Mouse (Mus musculus): Measurements from ENCODE around the gene Dyrk1a. TPM values are rescaled to one million over a fixed set of nuclear protein-coding genes. Genes with fewer than 3 reads are reported as not detected.

Gene Dyrk1a
- polyA plus RNA-seq, 1 experiment = 20.7 TPM

DNA sequence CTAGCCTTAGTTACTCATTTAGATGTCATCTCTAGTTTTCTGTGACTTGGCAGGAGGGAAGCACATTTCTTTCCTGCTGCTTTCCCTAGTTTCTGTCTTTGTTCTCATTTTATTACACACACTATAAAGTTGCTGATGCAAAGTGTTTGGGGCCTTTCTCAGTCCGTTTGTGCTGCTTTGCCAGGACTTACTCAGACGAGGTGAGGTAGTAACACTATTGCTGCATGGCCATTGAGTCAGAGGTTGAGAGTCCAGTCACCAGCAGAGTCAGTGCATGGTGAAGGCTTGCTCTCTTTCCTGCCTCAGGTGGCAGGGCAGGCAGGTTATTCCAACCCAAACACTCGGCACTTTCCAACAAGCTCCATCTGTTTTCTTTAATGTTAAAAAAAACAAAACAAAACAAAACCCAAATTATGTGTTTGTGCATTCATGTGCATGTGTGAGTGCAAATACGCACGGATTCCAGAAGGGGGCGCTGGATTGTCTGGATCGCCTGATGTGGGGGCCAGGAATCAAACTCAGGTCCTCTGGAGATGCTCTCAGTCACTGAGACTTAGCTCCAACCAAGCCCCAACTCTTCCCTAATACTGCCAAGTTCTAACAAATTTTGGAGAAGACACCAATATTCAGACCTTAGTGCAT, 16.7 kb downstream of the Dyrk1a start:
- Histone ChIP-seq H3K4me3 (no peak overlapping the region), H3K27me3 (ENCODE audit: control insufficient read depth, insufficient read depth, insufficient read length) (no peaks in the 10 kb centered on the region), H3ac (ENCODE audit: control insufficient read depth, insufficient read length) (no peak overlapping the region), H3K79me2 (ENCODE audit: control insufficient read depth, insufficient read depth) (peaks cover 100% of the 10 kb centered on the region), H3K4me2 (ENCODE audit: low read depth) (no peak overlapping the region), H3K36me3 (ENCODE audit: control insufficient read depth, insufficient read depth) (no peaks in the 10 kb centered on the region)
- TF ChIP-seq CEBPB (IDR thresholded peaks at IDR 0.05; ENCODE audit: insufficient read depth, poor library complexity, severe bottlenecking) (no peak), MYOG (IDR thresholded peaks at IDR 0.05; ENCODE audit: control insufficient read depth in 1 of 3, insufficient read depth in 1 of 3, insufficient read length in 2 of 3, low read depth in 2 of 3) (no peak), REST (IDR thresholded peaks at IDR 0.05; ENCODE audit: insufficient read depth, insufficient read length) (no peak), POLR2AphosphoS2 (IDR thresholded peaks at IDR 0.05; ENCODE audit: insufficient read length, low read depth) (no peak), MYOD1 (IDR thresholded peaks at IDR 0.05; ENCODE audit: control insufficient read depth in 1 of 3, insufficient read length in 2 of 3, low read depth in 2 of 3) (no peak), E2F4 (IDR thresholded peaks at IDR 0.05; ENCODE audit: insufficient read depth) (no peak), TCF12 (IDR thresholded peaks at IDR 0.05; ENCODE audit: insufficient read depth, poor library complexity, severe bottlenecking) (no peak), SRF (IDR thresholded peaks at IDR 0.05; ENCODE audit: control insufficient read depth, insufficient read length, low read depth) (no peak), MAX (IDR thresholded peaks at IDR 0.05; ENCODE audit: low read depth) (no peak), TCF3 (IDR thresholded peaks at IDR 0.05; ENCODE audit: insufficient read length, low read depth) (no peak)

DNA sequence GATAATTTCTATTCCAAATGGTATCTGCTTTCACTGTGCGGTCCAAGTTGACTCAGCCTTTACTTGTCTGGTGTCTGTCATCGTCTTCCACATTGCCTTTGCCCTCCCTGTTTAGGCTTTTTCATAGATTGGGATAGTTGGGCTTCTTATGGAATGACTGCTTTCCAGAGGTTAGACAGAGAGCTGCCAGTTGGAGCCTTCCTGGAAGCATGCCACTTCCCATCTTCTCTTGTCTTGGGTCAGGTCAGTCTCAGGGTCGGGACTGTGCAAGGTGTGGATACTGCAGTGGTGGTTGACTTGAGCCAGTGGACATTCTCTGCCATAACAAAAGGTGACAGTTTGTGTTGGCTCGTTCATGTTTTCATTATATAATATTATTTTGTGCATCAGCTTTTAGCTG, 17.7 kb downstream of the Dyrk1a start:
- H3K36me3 ChIP-seq (ENCODE audit: control insufficient read depth, insufficient read depth) = no peaks in the 10 kb centered on the region
- H3ac ChIP-seq (ENCODE audit: control insufficient read depth, insufficient read length) = no peak overlapping the region
- no peaks in the 10 kb centered on the region for H3K27me3 ChIP-seq (ENCODE audit: control insufficient read depth, insufficient read depth, insufficient read length)
- TF ChIP-seq REST (IDR thresholded peaks at IDR 0.05; ENCODE audit: insufficient read depth, insufficient read length) = no peak
- TF ChIP-seq MAX (IDR thresholded peaks at IDR 0.05; ENCODE audit: low read depth) = no peak
- TF ChIP-seq TCF3 (IDR thresholded peaks at IDR 0.05; ENCODE audit: insufficient read length, low read depth) = no peak
- no peak for TF ChIP-seq USF1 (IDR thresholded peaks at IDR 0.05; ENCODE audit: low read depth)
- TF ChIP-seq MYOG (IDR thresholded peaks at IDR 0.05; ENCODE audit: control insufficient read depth in 1 of 3, insufficient read depth in 1 of 3, insufficient read length in 2 of 3, low read depth in 2 of 3) = no peak
- TF ChIP-seq POLR2A (IDR thresholded peaks at IDR 0.05; ENCODE audit: insufficient read length, low read depth) = no peak
- no peak for TF ChIP-seq SRF (IDR thresholded peaks at IDR 0.05; ENCODE audit: control insufficient read depth, insufficient read length, low read depth)
- TF ChIP-seq E2F4 (IDR thresholded peaks at IDR 0.05; ENCODE audit: insufficient read depth) = no peak
- TF ChIP-seq MYOD1 (IDR thresholded peaks at IDR 0.05; ENCODE audit: control insufficient read depth in 1 of 3, insufficient read length in 2 of 3, low read depth in 2 of 3) = no peak
- TF ChIP-seq CEBPB (IDR thresholded peaks at IDR 0.05; ENCODE audit: insufficient read depth, poor library complexity, severe bottlenecking) = no peak
- TF ChIP-seq TCF12 (IDR thresholded peaks at IDR 0.05; ENCODE audit: insufficient read depth, poor library complexity, severe bottlenecking) = no peak
- no peak for TF ChIP-seq POLR2AphosphoS2 (IDR thresholded peaks at IDR 0.05; ENCODE audit: insufficient read length, low read depth)
- no peak overlapping the region for H3K4me2 ChIP-seq (ENCODE audit: low read depth)
- H3K79me2 ChIP-seq (ENCODE audit: control insufficient read depth, insufficient read depth) = peaks cover 100% of the 10 kb centered on the region
- no peak overlapping the region for H3K4me3 ChIP-seq

GRCm38 (mm10) chr16:94588171-94588570, 18.4 kb downstream of the Dyrk1a start:
- H3K79me2 ChIP-seq (ENCODE audit: control insufficient read depth, insufficient read depth) = peaks cover 100% of the 10 kb centered on the region
- TF ChIP-seq MAX (IDR thresholded peaks at IDR 0.05; ENCODE audit: low read depth) = no peak
- no peak for TF ChIP-seq E2F4 (IDR thresholded peaks at IDR 0.05; ENCODE audit: insufficient read depth)
- no peak for TF ChIP-seq USF1 (IDR thresholded peaks at IDR 0.05; ENCODE audit: low read depth)
- no peak for TF ChIP-seq CEBPB (IDR thresholded peaks at IDR 0.05; ENCODE audit: insufficient read depth, poor library complexity, severe bottlenecking)
- peak; percentile 10 for TF ChIP-seq POLR2AphosphoS2 (IDR thresholded peaks at IDR 0.05; ENCODE audit: insufficient read length, low read depth)
- peak in 1 of 3 experiments; percentile 37 for TF ChIP-seq MYOD1 (IDR thresholded peaks at IDR 0.05; ENCODE audit: control insufficient read depth in 1 of 3, insufficient read length in 2 of 3, low read depth in 2 of 3)
- no peak for TF ChIP-seq TCF12 (IDR thresholded peaks at IDR 0.05; ENCODE audit: insufficient read depth, poor library complexity, severe bottlenecking)
- H3K36me3 ChIP-seq (ENCODE audit: control insufficient read depth, insufficient read depth) = no peaks in the 10 kb centered on the region
- H3K4me3 ChIP-seq = no peak overlapping the region
- H3K27me3 ChIP-seq (ENCODE audit: control insufficient read depth, insufficient read depth, insufficient read length) = no peaks in the 10 kb centered on the region
- no peak overlapping the region for H3K4me2 ChIP-seq (ENCODE audit: low read depth)
- no peak overlapping the region for H3ac ChIP-seq (ENCODE audit: control insufficient read depth, insufficient read length)

DNA sequence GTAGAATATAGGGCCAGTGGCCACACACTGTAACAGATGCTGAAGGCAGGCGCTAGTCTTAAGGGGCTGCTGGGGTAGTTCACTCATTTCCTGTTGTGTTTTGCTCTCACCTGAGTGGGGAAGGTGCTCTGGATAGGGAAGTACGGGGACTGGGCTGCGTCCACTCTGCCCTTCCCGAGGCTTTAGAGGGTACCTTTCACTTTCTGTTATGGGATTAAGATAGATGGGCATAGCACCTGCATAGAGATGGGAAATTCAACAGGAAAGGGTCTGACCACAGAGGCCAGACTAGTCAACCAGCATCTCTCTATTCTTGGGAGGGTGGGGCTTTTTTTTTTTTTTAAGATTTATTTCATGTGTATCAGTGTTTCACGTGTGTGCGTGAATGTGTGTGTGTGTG, 19.2 kb downstream of the Dyrk1a start:
- H3K4me3 ChIP-seq = no peak overlapping the region
- H3K36me3 ChIP-seq (ENCODE audit: control insufficient read depth, insufficient read depth) = no peaks in the 10 kb centered on the region
- H3K79me2 ChIP-seq (ENCODE audit: control insufficient read depth, insufficient read depth) = peaks cover 100% of the 10 kb centered on the region
- H3ac ChIP-seq (ENCODE audit: control insufficient read depth, insufficient read length) = no peak overlapping the region
- H3K4me2 ChIP-seq (ENCODE audit: low read depth) = no peak overlapping the region
- no peaks in the 10 kb centered on the region for H3K27me3 ChIP-seq (ENCODE audit: control insufficient read depth, insufficient read depth, insufficient read length)
- no peak for TF ChIP-seq E2F4 (IDR thresholded peaks at IDR 0.05; ENCODE audit: insufficient read depth)
- no peak for TF ChIP-seq MYOG (IDR thresholded peaks at IDR 0.05; ENCODE audit: control insufficient read depth in 1 of 3, insufficient read depth in 1 of 3, insufficient read length in 2 of 3, low read depth in 2 of 3)
- TF ChIP-seq MYOD1 (IDR thresholded peaks at IDR 0.05; ENCODE audit: control insufficient read depth in 1 of 3, insufficient read length in 2 of 3, low read depth in 2 of 3) = no peak
- no peak for TF ChIP-seq TCF12 (IDR thresholded peaks at IDR 0.05; ENCODE audit: insufficient read depth, poor library complexity, severe bottlenecking)
- no peak for TF ChIP-seq CEBPB (IDR thresholded peaks at IDR 0.05; ENCODE audit: insufficient read depth, poor library complexity, severe bottlenecking)
- TF ChIP-seq REST (IDR thresholded peaks at IDR 0.05; ENCODE audit: insufficient read depth, insufficient read length) = no peak
- TF ChIP-seq POLR2A (IDR thresholded peaks at IDR 0.05; ENCODE audit: insufficient read length, low read depth) = no peak
- TF ChIP-seq TCF3 (IDR thresholded peaks at IDR 0.05; ENCODE audit: insufficient read length, low read depth) = no peak
- no peak for TF ChIP-seq USF1 (IDR thresholded peaks at IDR 0.05; ENCODE audit: low read depth)
- TF ChIP-seq POLR2AphosphoS2 (IDR thresholded peaks at IDR 0.05; ENCODE audit: insufficient read length, low read depth) = no peak
- TF ChIP-seq MAX (IDR thresholded peaks at IDR 0.05; ENCODE audit: low read depth) = no peak
- no peak for TF ChIP-seq SRF (IDR thresholded peaks at IDR 0.05; ENCODE audit: control insufficient read depth, insufficient read length, low read depth)
